Mouse (Mus musculus): Measurements from ENCODE around the gene Svopl. TPM values are rescaled to one million over a fixed set of nuclear protein-coding genes. Genes with fewer than 3 reads are reported as not detected.

Gene Svopl
- polyA plus RNA-seq, 1 experiment from 2014 or later: 1.5 TPM

- H3K4me3 ChIP-seq (ENCODE audit: low read length): no peak overlapping the region
- ATAC-seq: no peak
- no peak overlapping the region for H3K27ac ChIP-seq (ENCODE audit: low read depth, low read length)
- H3K9me3 ChIP-seq (ENCODE audit: control insufficient read depth, low read length): no peaks in the 10 kb centered on the region
- no peaks in the 10 kb centered on the region for H3K4me1 ChIP-seq (ENCODE audit: control insufficient read depth, insufficient read depth, low read depth, low read length)
- no peaks in the 10 kb centered on the region for H3K36me3 ChIP-seq (ENCODE audit: control insufficient read depth, insufficient read depth, low read length)
- H3K9ac ChIP-seq (ENCODE audit: low read depth, low read length): no peak overlapping the region
- no peaks in the 10 kb centered on the region for H3K27me3 ChIP-seq (replicated peaks; ENCODE audit: control insufficient read depth, insufficient read depth, low read length)
- WGBS: 77% methylated on average over 4 of the region's 4 CpGs
- no peak overlapping the region for H3K4me2 ChIP-seq (ENCODE audit: low read length)
Measured at GRCm38 (mm10) chr6:38048003-38048402, 1.2 kb upstream of the Svopl start.

GRCm38 (mm10) chr6:38032801-38033566 lies 13.8 kb downstream of the Svopl start:
- Histone ChIP-seq H3K9ac (ENCODE audit: low read depth, low read length) (no peak overlapping the region), H3K4me1 (ENCODE audit: control insufficient read depth, insufficient read depth, low read depth, low read length) (peaks cover 5% of the 10 kb centered on the region; the same call in 1 of the 2 replicates), H3K27me3 (replicated peaks; ENCODE audit: control insufficient read depth, insufficient read depth, low read length) (no peaks in the 10 kb centered on the region), H3K9me3 (ENCODE audit: control insufficient read depth, low read length) (no peaks in the 10 kb centered on the region), H3K36me3 (ENCODE audit: control insufficient read depth, insufficient read depth, low read length) (no peaks in the 10 kb centered on the region), H3K4me3 (ENCODE audit: low read length) (no peak overlapping the region), H3K4me2 (ENCODE audit: low read length) (no peak overlapping the region), H3K27ac (ENCODE audit: low read depth, low read length) (peak overlapping the region; percentile 48; the same call in 1 of the 2 replicates)
- WGBS: 62% methylated on average over 5 of the region's 5 CpGs
- ATAC-seq: no peak

- H3K36me3 ChIP-seq (ENCODE audit: control insufficient read depth, insufficient read depth, low read length): no peaks in the 10 kb centered on the region
- H3K4me2 ChIP-seq (ENCODE audit: low read length): no peak overlapping the region
- H3K4me1 ChIP-seq (ENCODE audit: control insufficient read depth, insufficient read depth, low read depth, low read length): peaks cover 5% of the 10 kb centered on the region; the same call in 1 of the 2 replicates
- H3K4me3 ChIP-seq (ENCODE audit: low read length): no peak overlapping the region
- no peak for ATAC-seq
- no peak overlapping the region for H3K27ac ChIP-seq (ENCODE audit: low read depth, low read length)
- no peaks in the 10 kb centered on the region for H3K9me3 ChIP-seq (ENCODE audit: control insufficient read depth, low read length)
- H3K27me3 ChIP-seq (replicated peaks; ENCODE audit: control insufficient read depth, insufficient read depth, low read length): no peaks in the 10 kb centered on the region
- 63% methylated on average over 7 of the region's 7 CpGs for WGBS
- no peak overlapping the region for H3K9ac ChIP-seq (ENCODE audit: low read depth, low read length)
Measured at GRCm38 (mm10) chr6:38031924-38032540, 14.8 kb downstream of the Svopl start.

- no peak overlapping the region for H3K27ac ChIP-seq (ENCODE audit: low read depth, low read length)
- no peak overlapping the region for H3K9ac ChIP-seq (ENCODE audit: low read depth, low read length)
- ATAC-seq: no peak
- H3K9me3 ChIP-seq (ENCODE audit: control insufficient read depth, low read length): no peaks in the 10 kb centered on the region
- H3K4me2 ChIP-seq (ENCODE audit: low read length): no peak overlapping the region
- H3K36me3 ChIP-seq (ENCODE audit: control insufficient read depth, insufficient read depth, low read length): no peaks in the 10 kb centered on the region
- H3K27me3 ChIP-seq (replicated peaks; ENCODE audit: control insufficient read depth, insufficient read depth, low read length): no peaks in the 10 kb centered on the region
- 58% methylated on average over 2 of the region's 2 CpGs for WGBS
- H3K4me1 ChIP-seq (ENCODE audit: control insufficient read depth, insufficient read depth, low read depth, low read length): peaks cover 5% of the 10 kb centered on the region; the same call in 1 of the 2 replicates
- H3K4me3 ChIP-seq (ENCODE audit: low read length): no peak overlapping the region
Measured at GRCm38 (mm10) chr6:38028205-38028604, 18.6 kb downstream of the Svopl start.

GRCm38 (mm10) chr6:38027771-38028170 lies 19.0 kb downstream of the Svopl start:
- no peak overlapping the region for H3K27ac ChIP-seq (ENCODE audit: low read depth, low read length)
- no peak for ATAC-seq
- 56% methylated on average over 1 of the region's 1 CpGs for WGBS

GRCm38 (mm10) chr6:38023284-38023683 lies 23.5 kb downstream of the Svopl start:
- Histone ChIP-seq H3K4me1 (ENCODE audit: control insufficient read depth, insufficient read depth, low read depth, low read length) (no peaks in the 10 kb centered on the region), H3K4me3 (ENCODE audit: low read length) (no peak overlapping the region), H3K9me3 (ENCODE audit: control insufficient read depth, low read length) (no peaks in the 10 kb centered on the region), H3K27ac (ENCODE audit: low read depth, low read length) (no peak overlapping the region), H3K9ac (ENCODE audit: low read depth, low read length) (no peak overlapping the region), H3K27me3 (replicated peaks; ENCODE audit: control insufficient read depth, insufficient read depth, low read length) (no peaks in the 10 kb centered on the region), H3K4me2 (ENCODE audit: low read length) (no peak overlapping the region), H3K36me3 (ENCODE audit: control insufficient read depth, insufficient read depth, low read length) (no peaks in the 10 kb centered on the region)
- ATAC-seq: no peak
- WGBS: 52% methylated on average over 7 of the region's 7 CpGs

More at GRCm38 (mm10) chr6:38027771-38028170, 19.0 kb downstream of the Svopl start:
- H3K4me1 ChIP-seq (ENCODE audit: control insufficient read depth, insufficient read depth, low read depth, low read length): peaks cover 5% of the 10 kb centered on the region; the same call in 1 of the 2 replicates
- H3K36me3 ChIP-seq (ENCODE audit: control insufficient read depth, insufficient read depth, low read length): no peaks in the 10 kb centered on the region
- no peaks in the 10 kb centered on the region for H3K27me3 ChIP-seq (replicated peaks; ENCODE audit: control insufficient read depth, insufficient read depth, low read length)
- H3K9ac ChIP-seq (ENCODE audit: low read depth, low read length): no peak overlapping the region
- no peak overlapping the region for H3K4me3 ChIP-seq (ENCODE audit: low read length)
- no peak overlapping the region for H3K4me2 ChIP-seq (ENCODE audit: low read length)
- no peaks in the 10 kb centered on the region for H3K9me3 ChIP-seq (ENCODE audit: control insufficient read depth, low read length)

- ATAC-seq: no peak
- no peak overlapping the region for H3K9ac ChIP-seq (ENCODE audit: low read depth, low read length)
- H3K4me1 ChIP-seq (ENCODE audit: control insufficient read depth, insufficient read depth, low read depth, low read length): no peaks in the 10 kb centered on the region
- no peak overlapping the region for H3K4me2 ChIP-seq (ENCODE audit: low read length)
- WGBS: 84% methylated on average over 7 of the region's 7 CpGs
- no peaks in the 10 kb centered on the region for H3K9me3 ChIP-seq (ENCODE audit: control insufficient read depth, low read length)
- H3K27me3 ChIP-seq (replicated peaks; ENCODE audit: control insufficient read depth, insufficient read depth, low read length): no peaks in the 10 kb centered on the region
- H3K36me3 ChIP-seq (ENCODE audit: control insufficient read depth, insufficient read depth, low read length): no peaks in the 10 kb centered on the region
- no peak overlapping the region for H3K4me3 ChIP-seq (ENCODE audit: low read length)
- no peak overlapping the region for H3K27ac ChIP-seq (ENCODE audit: low read depth, low read length)
Measured at GRCm38 (mm10) chr6:38021406-38021805, 25.4 kb downstream of the Svopl start.

- H3K9ac ChIP-seq (ENCODE audit: low read depth, low read length): no peak overlapping the region
- no peaks in the 10 kb centered on the region for H3K36me3 ChIP-seq (ENCODE audit: control insufficient read depth, insufficient read depth, low read length)
- H3K9me3 ChIP-seq (ENCODE audit: control insufficient read depth, low read length): no peaks in the 10 kb centered on the region
- 50% methylated on average over 2 of the region's 2 CpGs for WGBS
- H3K4me2 ChIP-seq (ENCODE audit: low read length): no peak overlapping the region
- no peaks in the 10 kb centered on the region for H3K4me1 ChIP-seq (ENCODE audit: control insufficient read depth, insufficient read depth, low read depth, low read length)
- no peak for ATAC-seq
- H3K27me3 ChIP-seq (replicated peaks; ENCODE audit: control insufficient read depth, insufficient read depth, low read length): no peaks in the 10 kb centered on the region
- no peak overlapping the region for H3K27ac ChIP-seq (ENCODE audit: low read depth, low read length)
- H3K4me3 ChIP-seq (ENCODE audit: low read length): no peak overlapping the region
Measured at GRCm38 (mm10) chr6:38012829-38013228, 34.0 kb downstream of the Svopl start.

- no peak overlapping the region for H3K9ac ChIP-seq (ENCODE audit: low read depth, low read length)
- no peak overlapping the region for H3K4me3 ChIP-seq (ENCODE audit: low read length)
- no peaks in the 10 kb centered on the region for H3K36me3 ChIP-seq (ENCODE audit: control insufficient read depth, insufficient read depth, low read length)
- no peaks in the 10 kb centered on the region for H3K27me3 ChIP-seq (replicated peaks; ENCODE audit: control insufficient read depth, insufficient read depth, low read length)
- WGBS: 2% methylated on average over 6 of the region's 6 CpGs
- no peak overlapping the region for H3K27ac ChIP-seq (ENCODE audit: low read depth, low read length)
- no peaks in the 10 kb centered on the region for H3K9me3 ChIP-seq (ENCODE audit: control insufficient read depth, low read length)
- H3K4me2 ChIP-seq (ENCODE audit: low read length): no peak overlapping the region
- peak; percentile 76 for ATAC-seq
- H3K4me1 ChIP-seq (ENCODE audit: control insufficient read depth, insufficient read depth, low read depth, low read length): no peaks in the 10 kb centered on the region
Measured at GRCm38 (mm10) chr6:38007459-38007858, 39.3 kb downstream of the Svopl start.

Measured in hindbrain, embryonic 16.5 days (tissue).